In the genomic region with DNA sequence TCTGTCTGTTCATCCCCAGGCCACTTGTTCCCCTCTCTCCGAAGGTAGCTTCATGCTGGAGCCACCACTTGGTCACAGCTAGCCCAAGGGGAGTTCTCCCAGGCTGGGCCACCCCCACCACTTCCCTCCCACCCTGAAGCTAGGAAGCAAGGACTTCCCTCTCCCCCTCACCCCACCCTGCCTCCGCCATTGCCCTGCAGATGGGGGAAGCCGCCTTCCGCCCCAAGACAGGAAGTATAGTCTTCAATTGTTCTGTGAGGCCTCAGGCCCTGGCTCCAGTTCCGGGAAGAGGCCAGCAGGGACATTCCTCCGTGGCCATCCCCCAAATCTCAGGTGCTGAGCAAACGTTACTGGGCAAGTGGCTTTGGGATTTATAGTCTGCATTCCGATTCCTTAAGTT, we compare ENCODE assay signal across 8 mouse cellular contexts. TPM values are rescaled to one million over a fixed set of nuclear protein-coding genes. Genes with fewer than 3 reads are reported as not detected.
DNase-seq lines count a peak whose midpoint lies in the region; ATAC-seq lines count a peak whose summit lies in the region.

No protein-coding gene starts in this region.

- H3K9ac ChIP-seq in embryonic facial prominence, embryonic 14.5 days (ENCODE audit: low read depth, low read length), result no peak overlapping the region
- H3K9ac ChIP-seq in midbrain, embryonic 15.5 days, result no peak overlapping the region

- H3K36me3 ChIP-seq in embryonic facial prominence, embryonic 14.5 days (ENCODE audit: control insufficient read depth, insufficient read depth, low read length), result no peaks in the 10 kb centered on the region
- H3K36me3 ChIP-seq in midbrain, embryonic 15.5 days (replicated peaks), result no peaks in the 10 kb centered on the region

- no peak overlapping the region for H3K4me3 ChIP-seq in embryonic facial prominence, embryonic 14.5 days (ENCODE audit: low read depth, low read length)
- H3K4me3 ChIP-seq in midbrain, embryonic 15.5 days, result no peak overlapping the region

- no peak overlapping the region; the same call in 1 of the 2 replicates for H3K4me2 ChIP-seq in embryonic facial prominence, embryonic 14.5 days (ENCODE audit: low read depth, low read length)
- no peak overlapping the region for H3K4me2 ChIP-seq in midbrain, embryonic 15.5 days

- H3K27ac ChIP-seq in embryonic facial prominence, embryonic 14.5 days (replicated peaks; ENCODE audit: low read depth, low read length), result peak overlapping the region; percentile 21; the same call in 1 of the 2 replicates
- H3K27ac ChIP-seq in midbrain, embryonic 15.5 days, result no peak overlapping the region

- no peaks in the 10 kb centered on the region for H3K4me1 ChIP-seq in embryonic facial prominence, embryonic 14.5 days (ENCODE audit: control insufficient read depth, insufficient read depth, low read length)
- H3K4me1 ChIP-seq in midbrain, embryonic 15.5 days, result peaks cover 10% of the 10 kb centered on the region

- no peaks in the 10 kb centered on the region for H3K9me3 ChIP-seq in embryonic facial prominence, embryonic 14.5 days (ENCODE audit: control insufficient read depth, low read length)
- no peaks in the 10 kb centered on the region for H3K9me3 ChIP-seq in midbrain, embryonic 15.5 days

- H3K27me3 ChIP-seq in embryonic facial prominence, embryonic 14.5 days (replicated peaks; ENCODE audit: control insufficient read depth, insufficient read depth, low read length), result peaks cover 21% of the 10 kb centered on the region
- H3K27me3 ChIP-seq in midbrain, embryonic 15.5 days (replicated peaks), result peaks cover 20% of the 10 kb centered on the region

- ATAC-seq in embryonic facial prominence, embryonic 14.5 days (ENCODE audit: low read depth), result no peak
- peak; percentile 42; the same call in 1 of the 2 replicates for ATAC-seq in monocyte, adult 5-6 weeks (replicated peaks; ENCODE audit: insufficient number of reproducible peaks, low FRiP score, low TSS enrichment, poor library complexity, severe bottlenecking)
- ATAC-seq in midbrain, embryonic 15.5 days (replicated peaks), result no peak

- DNase-seq in adrenal gland, postnatal 10 days, result peak; percentile 50
- DNase-seq in adrenal gland, adult 18-20 months (ENCODE audit: low spot score in 2 of 2), result no peak
- no peak for DNase-seq in embryonic facial prominence, embryonic 14.5 days (ENCODE audit: low spot score)
- peak; percentile 73 for DNase-seq in kidney, postnatal 10 days
- DNase-seq in c-Kit-positive CD71-positive TER-119-positive erythroid progenitor cells, embryonic 14.5 days (ENCODE audit: low spot score), result no peak
- DNase-seq in embryo, embryonic 10.5 days (ENCODE audit: low spot score), result no peak

- WGBS in embryonic facial prominence, embryonic 14.5 days, result 43% methylated on average over 8 of the region's 8 CpGs
- WGBS in midbrain, embryonic 15.5 days, result 58% methylated on average over 8 of the region's 8 CpGs

RNA-seq across cellular contexts. Expression of a gene that starts 6.1 kb away (rescaled TPM):
- total RNA-seq in adrenal gland, postnatal 10 days (2021), result 1 to 10 TPM; 3.2 to 5.4 TPM
- total RNA-seq in adrenal gland, adult 18-20 months (2021), result 1 to 10 TPM in 1 of 2 experiments, under 1 TPM in 1; 0.99 to 2.1 TPM
- polyA plus RNA-seq in embryonic facial prominence, embryonic 14.5 days (2014; fragmentation: Nextera tagmentation; extraction: Ambion mirVana), result 8.2 and 8.9 TPM in 2 replicates
- 9.3 to 23.1 TPM (median 14.2 TPM) in 3 replicates for total RNA-seq in monocyte, adult 5-6 weeks (2017)
- 0.65 and 0.80 TPM in 2 replicates for polyA plus RNA-seq in midbrain, embryonic 15.5 days (2015; fragmentation: Nextera tagmentation; extraction: Ambion mirVana)

RNA-seq across cellular contexts. Expression of a gene that starts 16.8 kb away (rescaled TPM):
- 1 to 10 TPM; 3.9 to 8.6 TPM for total RNA-seq in adrenal gland, postnatal 10 days (2021)
- total RNA-seq in adrenal gland, adult 18-20 months (2021), result 1 to 10 TPM; 5.4 to 6.6 TPM
- 11.7 and 13.0 TPM in 2 replicates for polyA plus RNA-seq in embryonic facial prominence, embryonic 14.5 days (2014; fragmentation: Nextera tagmentation; extraction: Ambion mirVana)
- 1.2 TPM in 1 of 3 replicates, not detected in the others for total RNA-seq in monocyte, adult 5-6 weeks (2017)
- 25.7 and 26.7 TPM in 2 replicates for polyA plus RNA-seq in midbrain, embryonic 15.5 days (2015; fragmentation: Nextera tagmentation; extraction: Ambion mirVana)

Comparison
In these comparisons a context has a peak if more than half of its experiments do, and no peak if none do; other contexts are left out.
1. DNase-seq: peak in adrenal gland, postnatal 10 days (single experiment) and kidney, postnatal 10 days (single experiment); none in adrenal gland, adult 18-20 months (0 of 2), embryonic facial prominence, embryonic 14.5 days (single experiment), c-Kit-positive CD71-positive TER-119-positive erythroid progenitor cells, embryonic 14.5 days (single experiment) and embryo, embryonic 10.5 days (single experiment).